Mouse (Mus musculus): ENCODE data around the gene Wwtr1.

Gene Wwtr1

DNA sequence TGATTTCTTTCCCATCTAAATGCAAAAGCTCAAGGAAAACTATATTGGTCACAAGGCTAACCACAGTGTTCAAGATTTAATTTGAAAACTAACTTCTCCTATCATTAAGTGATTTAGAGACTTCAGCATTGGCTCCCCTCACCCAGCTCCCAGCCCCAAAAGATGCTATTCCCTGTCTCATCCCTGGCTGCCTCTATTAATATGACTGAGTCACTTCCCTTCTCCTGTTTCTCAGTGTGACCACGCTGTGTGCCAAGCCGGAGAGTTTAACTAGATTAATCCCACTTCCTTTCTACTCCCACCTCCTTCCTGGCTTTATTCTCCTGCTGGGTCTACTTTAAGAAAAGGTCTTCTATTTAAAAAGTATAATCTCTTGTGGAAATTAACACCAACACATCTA is 71.0 kb downstream of the Wwtr1 start:
- H3K36me3 ChIP-seq (ENCODE audit: insufficient read depth, low read length), result no peaks in the 10 kb centered on the region
- no peaks in the 10 kb centered on the region for H3K9me3 ChIP-seq (ENCODE audit: low read length)
- H3K27me3 ChIP-seq (ENCODE audit: insufficient read depth, low read length), result no peaks in the 10 kb centered on the region
- TF ChIP-seq NANOG (IDR thresholded peaks at IDR 0.05; ENCODE audit: borderline replicate concordance, low read length), result no peak
- no peak for TF ChIP-seq CTCF (conservative IDR thresholded peaks at IDR 0.05; ENCODE audit: low read length)
- no peak for TF ChIP-seq POU5F1 (IDR thresholded peaks at IDR 0.05; ENCODE audit: borderline replicate concordance, low read length)
- no peak overlapping the region for H3K4me3 ChIP-seq (replicated peaks; ENCODE audit: low read length)
- no peaks in the 10 kb centered on the region for H3K4me1 ChIP-seq (replicated peaks; ENCODE audit: low read depth, low read length)

- Histone ChIP-seq H3K36me3 (ENCODE audit: insufficient read depth, low read length) (no peaks in the 10 kb centered on the region), H3K4me1 (replicated peaks; ENCODE audit: low read depth, low read length) (no peaks in the 10 kb centered on the region), H3K9me3 (ENCODE audit: low read length) (no peaks in the 10 kb centered on the region), H3K27me3 (ENCODE audit: insufficient read depth, low read length) (no peaks in the 10 kb centered on the region), H3K4me3 (replicated peaks; ENCODE audit: low read length) (no peak overlapping the region)
- no peak for TF ChIP-seq POU5F1 (IDR thresholded peaks at IDR 0.05; ENCODE audit: borderline replicate concordance, low read length)
- TF ChIP-seq NANOG (IDR thresholded peaks at IDR 0.05; ENCODE audit: borderline replicate concordance, low read length), result no peak
- no peak for TF ChIP-seq CTCF (conservative IDR thresholded peaks at IDR 0.05; ENCODE audit: low read length)
These were observed 74.0 kb downstream of the Wwtr1 start for GRCm38 (mm10) chr3:57501596-57502220.

GRCm38 (mm10) chr3:57500846-57501245 is 74.9 kb downstream of the Wwtr1 start:
- Histone ChIP-seq H3K4me1 (replicated peaks; ENCODE audit: low read depth, low read length) (no peaks in the 10 kb centered on the region), H3K36me3 (ENCODE audit: insufficient read depth, low read length) (no peaks in the 10 kb centered on the region), H3K9me3 (ENCODE audit: low read length) (no peaks in the 10 kb centered on the region), H3K27me3 (ENCODE audit: insufficient read depth, low read length) (no peaks in the 10 kb centered on the region), H3K4me3 (replicated peaks; ENCODE audit: low read length) (no peak overlapping the region)
- TF ChIP-seq NANOG (IDR thresholded peaks at IDR 0.05; ENCODE audit: borderline replicate concordance, low read length) (no peak), CTCF (conservative IDR thresholded peaks at IDR 0.05; ENCODE audit: low read length) (no peak), POU5F1 (IDR thresholded peaks at IDR 0.05; ENCODE audit: borderline replicate concordance, low read length) (no peak)

- no peaks in the 10 kb centered on the region for H3K9me3 ChIP-seq (ENCODE audit: low read length)
- no peaks in the 10 kb centered on the region for H3K27me3 ChIP-seq (ENCODE audit: insufficient read depth, low read length)
- TF ChIP-seq POU5F1 (IDR thresholded peaks at IDR 0.05; ENCODE audit: borderline replicate concordance, low read length) (no peak), CTCF (conservative IDR thresholded peaks at IDR 0.05; ENCODE audit: low read length) (no peak), NANOG (IDR thresholded peaks at IDR 0.05; ENCODE audit: borderline replicate concordance, low read length) (no peak)
- H3K4me3 ChIP-seq (replicated peaks; ENCODE audit: low read length), result no peak overlapping the region
- H3K4me1 ChIP-seq (replicated peaks; ENCODE audit: low read depth, low read length), result no peaks in the 10 kb centered on the region
- H3K36me3 ChIP-seq (ENCODE audit: insufficient read depth, low read length), result no peaks in the 10 kb centered on the region
These were observed 77.9 kb downstream of the Wwtr1 start for GRCm38 (mm10) chr3:57497791-57498190.

GRCm38 (mm10) chr3:57496428-57496827 is 79.3 kb downstream of the Wwtr1 start:
- H3K36me3 ChIP-seq (ENCODE audit: insufficient read depth, low read length), result no peaks in the 10 kb centered on the region
- no peaks in the 10 kb centered on the region for H3K27me3 ChIP-seq (ENCODE audit: insufficient read depth, low read length)
- H3K4me1 ChIP-seq (replicated peaks; ENCODE audit: low read depth, low read length), result no peaks in the 10 kb centered on the region

DNA sequence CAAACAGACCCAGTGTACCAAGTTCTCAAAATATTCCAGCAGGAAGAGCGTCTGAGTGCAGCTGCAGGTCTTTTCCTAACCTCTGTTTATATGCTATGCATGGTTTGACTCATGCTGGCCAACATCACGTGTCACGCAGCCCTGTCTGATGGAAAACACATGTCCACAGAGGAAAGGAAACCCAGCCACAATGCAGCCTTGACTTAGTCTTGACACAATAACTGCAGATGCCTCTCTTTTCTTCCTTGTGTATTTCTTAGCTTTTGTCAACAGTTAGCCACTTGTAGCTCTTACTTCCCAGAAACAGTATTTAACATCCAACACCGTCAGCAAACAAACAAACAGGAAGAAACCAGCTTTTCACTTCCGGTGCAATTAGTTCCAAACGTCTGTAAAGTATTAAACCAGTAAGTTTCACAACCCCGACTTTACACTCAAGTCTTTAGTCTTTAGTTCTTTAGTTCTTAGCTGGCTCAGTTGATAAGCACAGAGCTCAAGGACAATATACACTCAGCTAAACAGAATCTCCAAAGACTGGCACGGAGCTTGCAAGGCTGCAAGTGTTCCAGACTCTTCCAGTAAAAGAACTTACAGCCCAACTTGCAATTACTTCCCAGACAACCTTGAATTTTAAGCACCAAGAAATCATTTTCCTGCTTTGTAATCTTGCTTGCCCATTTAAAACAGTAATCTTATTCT is 88.1 kb downstream of the Wwtr1 start:
- TF ChIP-seq POU5F1 (IDR thresholded peaks at IDR 0.05; ENCODE audit: borderline replicate concordance, low read length) (no peak), NANOG (IDR thresholded peaks at IDR 0.05; ENCODE audit: borderline replicate concordance, low read length) (no peak), CTCF (conservative IDR thresholded peaks at IDR 0.05; ENCODE audit: low read length) (no peak)
- H3K36me3 ChIP-seq (ENCODE audit: insufficient read depth, low read length), result no peaks in the 10 kb centered on the region
- no peak overlapping the region for H3K4me3 ChIP-seq (replicated peaks; ENCODE audit: low read length)

More at GRCm38 (mm10) chr3:57496428-57496827, 79.3 kb downstream of the Wwtr1 start:
- TF ChIP-seq POU5F1 (IDR thresholded peaks at IDR 0.05; ENCODE audit: borderline replicate concordance, low read length) (no peak), CTCF (conservative IDR thresholded peaks at IDR 0.05; ENCODE audit: low read length) (no peak), NANOG (IDR thresholded peaks at IDR 0.05; ENCODE audit: borderline replicate concordance, low read length) (no peak)
- H3K4me3 ChIP-seq (replicated peaks; ENCODE audit: low read length), result no peak overlapping the region
- no peaks in the 10 kb centered on the region for H3K9me3 ChIP-seq (ENCODE audit: low read length)

DNA sequence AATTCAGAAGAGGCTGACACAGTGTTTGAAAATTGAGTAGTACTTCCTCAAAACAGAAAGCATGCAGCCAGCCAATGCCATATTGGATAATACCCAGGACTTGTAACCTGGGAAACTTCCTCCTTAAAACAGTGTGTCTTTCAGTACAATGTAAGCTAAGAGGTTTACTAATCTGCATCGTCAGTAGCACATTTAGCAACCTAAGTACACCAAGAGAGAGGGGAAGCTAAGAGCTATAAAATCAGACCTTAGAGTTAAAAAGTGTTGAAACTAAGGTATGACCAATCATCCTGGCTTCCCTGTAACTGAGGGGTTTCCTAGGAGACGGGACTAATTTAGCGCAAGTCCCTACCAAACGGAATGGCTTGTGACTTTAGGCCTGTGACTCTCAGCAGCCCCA is 89.6 kb downstream of the Wwtr1 start:
- Histone ChIP-seq H3K4me3 (replicated peaks; ENCODE audit: low read length) (no peak overlapping the region), H3K27me3 (ENCODE audit: insufficient read depth, low read length) (no peaks in the 10 kb centered on the region), H3K9me3 (ENCODE audit: low read length) (no peaks in the 10 kb centered on the region), H3K36me3 (ENCODE audit: insufficient read depth, low read length) (no peaks in the 10 kb centered on the region), H3K4me1 (replicated peaks; ENCODE audit: low read depth, low read length) (no peaks in the 10 kb centered on the region)
- TF ChIP-seq NANOG (IDR thresholded peaks at IDR 0.05; ENCODE audit: borderline replicate concordance, low read length) (no peak), CTCF (conservative IDR thresholded peaks at IDR 0.05; ENCODE audit: low read length) (no peak), POU5F1 (IDR thresholded peaks at IDR 0.05; ENCODE audit: borderline replicate concordance, low read length) (no peak)

More for the DNA sequence above, 88.1 kb downstream of the Wwtr1 start:
- H3K27me3 ChIP-seq (ENCODE audit: insufficient read depth, low read length), result no peaks in the 10 kb centered on the region
- H3K9me3 ChIP-seq (ENCODE audit: low read length), result no peaks in the 10 kb centered on the region
- no peaks in the 10 kb centered on the region for H3K4me1 ChIP-seq (replicated peaks; ENCODE audit: low read depth, low read length)

DNA sequence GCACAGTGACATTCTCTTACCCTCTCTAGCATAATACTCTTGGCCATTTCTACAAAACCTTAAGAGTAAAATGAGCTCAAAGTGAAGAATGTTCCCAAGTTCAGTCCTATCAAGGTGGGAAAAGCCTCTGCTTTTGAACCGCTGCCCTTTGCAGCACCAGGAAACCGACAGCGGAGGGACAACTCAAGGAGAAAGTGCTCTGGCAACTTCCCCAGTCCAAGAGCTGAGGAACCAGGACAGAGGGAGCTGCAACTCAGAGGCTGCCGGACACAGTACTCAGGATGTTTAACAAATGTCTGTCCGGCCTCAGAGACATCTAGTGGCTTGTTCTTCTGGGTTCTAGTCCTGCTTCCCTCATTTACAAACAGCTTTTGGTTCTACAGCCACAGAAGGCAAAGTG is 93.7 kb downstream of the Wwtr1 start:
- Histone ChIP-seq H3K4me3 (replicated peaks; ENCODE audit: low read length) (no peak overlapping the region), H3K27me3 (ENCODE audit: insufficient read depth, low read length) (no peaks in the 10 kb centered on the region), H3K36me3 (ENCODE audit: insufficient read depth, low read length) (peaks cover 4% of the 10 kb centered on the region), H3K4me1 (replicated peaks; ENCODE audit: low read depth, low read length) (no peaks in the 10 kb centered on the region), H3K9me3 (ENCODE audit: low read length) (peaks cover 4% of the 10 kb centered on the region)
- TF ChIP-seq CTCF (conservative IDR thresholded peaks at IDR 0.05; ENCODE audit: low read length) (no peak), POU5F1 (IDR thresholded peaks at IDR 0.05; ENCODE audit: borderline replicate concordance, low read length) (no peak), NANOG (IDR thresholded peaks at IDR 0.05; ENCODE audit: borderline replicate concordance, low read length) (no peak)

Measured in E14TG2a.4 (cell line).